Mouse (Mus musculus) adrenal gland, adult 2 months (tissue): ENCODE data around the gene Epo. TPM values are rescaled to one million over a fixed set of nuclear protein-coding genes. Genes with fewer than 3 reads are reported as not detected.

Experiments used
- DNase-seq: peaks from one replicate; pipeline ENCODE4 v3.0.0; 2021
- microRNA-seq, 2 experiments: library from miRNA; unstranded; fragments of <30 nt; microRNA quantifications; one replicate each; pipeline ENCODE4 v1.2.0; 2021
- polyA plus RNA-seq: library from polyadenylated mRNA; depleted of rRNA; stranded (reverse); fragments of >200 nt; gene quantifications from 2 replicates; pipeline ENCODE4 v1.2.3, GENCODE M21; 2012; rRNA removed
- total RNA-seq, 2 experiments: library from RNA; stranded (reverse); gene quantifications; 2 replicates each; pipeline ENCODE4 v1.2.3; 2021

The Epo gene
- total and polyA plus RNA-seq, 3 experiments, result not detected

DNA sequence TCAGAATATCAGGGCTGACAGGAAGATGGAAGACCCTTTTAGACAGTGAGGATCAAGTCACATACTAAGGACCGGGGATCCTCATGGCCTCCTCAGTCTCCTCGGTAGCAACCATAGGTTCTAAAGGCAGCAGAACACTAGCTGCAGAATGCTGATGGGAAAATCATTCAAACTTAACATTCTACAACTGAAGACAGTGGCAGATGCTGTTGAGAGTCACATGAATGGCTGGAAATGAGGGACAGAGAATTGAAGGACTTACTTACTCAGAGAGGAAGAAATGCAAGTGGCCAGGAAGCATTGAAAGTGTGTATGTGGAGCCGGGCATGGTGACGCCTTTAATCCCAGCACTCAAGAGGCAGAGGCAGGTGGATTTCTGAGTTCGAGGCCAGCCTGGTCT lies 56.1 kb downstream of the Epo start, which contains the start of gene Zan:
TSS of gene Zan (minus strand) at position 101 of the 400 bp plus-strand sequence.
- DNase-seq, result no peak

DNA sequence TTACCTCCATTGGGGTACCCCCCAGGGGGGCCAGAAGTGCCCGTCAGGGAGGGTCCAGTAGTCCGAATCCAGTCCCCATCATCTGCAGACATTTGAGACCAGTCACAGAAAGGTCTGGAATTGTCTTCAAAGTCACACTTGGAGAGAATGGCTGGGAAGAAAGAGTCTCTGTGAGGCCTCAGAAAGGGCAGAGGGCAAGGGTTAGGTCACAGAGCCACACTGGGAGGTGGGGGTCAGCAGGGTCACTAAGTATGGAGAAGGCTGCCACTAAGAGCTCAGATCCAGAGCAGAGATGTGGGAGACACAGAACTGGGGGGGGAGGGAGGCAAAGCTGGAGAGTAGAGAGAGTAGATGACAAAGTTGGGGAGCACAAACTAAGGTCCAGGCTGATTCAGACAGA lies 58.7 kb downstream of the Epo start:
- DNase-seq, result no peak

- no peak for DNase-seq
Measured at GRCm38 (mm10) chr5:137472252-137472904, 60.7 kb downstream of the Epo start.

- DNase-seq, result no peak
Measured at GRCm38 (mm10) chr5:137466946-137467345, 66.1 kb downstream of the Epo start.

DNA sequence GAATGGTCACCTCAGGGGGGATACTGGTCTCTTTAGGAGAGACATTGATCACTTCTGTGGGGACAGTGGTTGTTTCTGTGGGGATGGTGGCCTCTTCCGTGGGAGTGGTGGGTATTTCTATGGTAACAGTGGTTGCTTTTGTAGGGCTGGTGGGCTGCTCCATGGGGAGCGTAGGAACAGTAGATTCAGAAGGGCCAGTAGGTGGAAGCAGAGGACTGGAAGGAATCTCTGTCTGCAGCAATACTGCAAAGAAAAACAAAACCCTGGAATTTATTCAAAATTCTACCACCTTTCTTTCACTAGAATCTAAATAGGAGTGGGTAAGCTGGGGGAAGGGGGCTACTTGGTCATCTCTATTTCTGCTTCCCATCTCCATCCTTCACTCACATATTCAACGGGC lies 68.0 kb downstream of the Epo start:
- DNase-seq, result no peak

DNA sequence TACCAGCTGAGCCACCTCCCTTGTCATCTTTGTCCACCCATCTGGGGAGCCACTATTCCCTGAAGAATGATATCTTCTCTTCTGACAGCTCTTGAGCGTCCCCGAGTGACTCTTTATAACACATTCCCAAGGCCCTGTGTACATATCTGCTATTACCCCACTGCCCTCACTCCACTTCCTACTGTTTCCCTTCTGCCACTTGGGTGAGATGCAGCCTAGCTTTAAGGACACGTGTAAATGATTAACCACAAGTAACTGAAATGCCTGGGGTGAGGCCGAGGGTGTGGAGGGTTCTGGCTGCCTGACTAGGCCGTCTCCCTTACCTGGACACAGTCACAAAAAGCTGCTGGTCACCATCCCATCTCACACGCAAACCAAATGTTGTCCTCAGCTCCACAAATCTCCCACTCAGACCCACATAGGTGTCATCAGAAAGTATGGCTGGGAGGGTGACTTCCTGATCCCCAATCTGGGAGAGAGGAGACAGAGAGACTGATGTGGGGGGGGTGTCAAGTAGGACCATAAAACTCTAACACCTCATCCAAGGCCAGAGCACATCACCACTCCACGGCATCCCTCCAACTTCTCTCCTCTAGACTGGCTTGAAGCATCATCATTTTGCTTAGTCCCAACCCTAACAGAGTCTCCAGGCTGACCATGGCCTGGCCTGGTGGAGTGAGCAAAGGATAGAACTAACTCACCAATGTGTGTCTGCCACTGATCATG lies 77.0 kb downstream of the Epo start:
- DNase-seq, result no peak

GRCm38 (mm10) chr5:137455206-137455605 lies 77.8 kb downstream of the Epo start:
- no peak for DNase-seq

- DNase-seq, result no peak
Measured at GRCm38 (mm10) chr5:137445536-137445935, 87.5 kb downstream of the Epo start.

DNA sequence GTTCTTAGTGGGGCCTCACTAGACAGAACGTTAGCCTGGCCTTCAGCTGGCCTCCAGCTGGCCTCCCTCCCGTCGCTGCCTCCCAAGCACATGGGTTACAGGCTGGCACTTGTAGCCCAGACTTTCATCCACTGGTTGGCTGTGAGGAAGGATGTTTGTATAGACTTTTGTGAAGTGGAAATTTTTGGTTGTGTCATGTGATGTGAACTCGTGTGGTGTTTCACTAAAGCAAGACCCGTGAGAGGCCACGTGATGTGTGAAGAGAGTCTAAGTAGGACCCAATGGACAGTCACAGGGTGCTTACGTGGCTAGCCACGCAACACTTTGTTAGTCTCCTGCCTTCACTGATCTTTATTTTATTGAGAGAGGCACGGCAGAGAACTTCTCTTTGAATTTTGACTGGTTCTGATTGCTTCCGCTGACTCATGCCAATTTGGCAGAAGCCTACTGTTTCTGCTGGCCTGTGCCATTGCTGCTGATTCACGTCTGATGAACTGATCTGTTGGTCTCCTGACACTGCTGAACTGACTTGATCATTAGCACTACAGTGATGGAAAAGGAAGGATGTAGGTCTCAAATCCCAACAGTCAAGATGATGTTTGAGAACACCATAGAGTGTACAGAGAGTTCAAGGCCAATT lies 92.7 kb downstream of the Epo start:
- DNase-seq, result peak; percentile 72

DNA sequence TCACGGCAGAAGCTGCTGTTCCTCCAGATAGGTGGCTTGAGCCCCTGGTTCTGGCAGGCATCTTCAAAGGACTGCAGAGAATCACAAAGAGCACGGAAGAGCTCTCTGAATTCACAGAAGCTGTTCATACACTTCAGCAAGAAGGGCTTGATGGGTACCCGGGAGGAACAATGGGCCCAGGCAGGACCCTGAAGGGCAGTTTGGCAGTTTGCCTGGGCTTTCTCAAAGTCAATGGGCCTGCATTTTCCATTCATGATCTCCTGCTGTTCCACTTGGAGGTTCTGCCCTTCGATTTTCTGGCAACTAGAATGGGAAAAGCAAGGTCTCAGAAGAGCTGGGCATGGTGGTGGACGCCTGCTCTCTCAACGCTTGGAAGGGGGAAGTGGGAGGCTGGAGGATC lies 99.2 kb downstream of the Epo start:
- DNase-seq, result no peak

Small RNA genes lying within 50 kb of the gene (microRNA-seq; reads per million reads assigned to microRNA genes)
- 0.41 to 1.5 reads per million in 2 experiments for gene Mir6418

Other genes starting within 250 kb of the Epo start
- gene Ache, start 245.7 kb downstream of the Epo start, total RNA-seq, result 10 to 100 TPM in 1 of 2 experiments, 1 to 10 TPM in 1; 5.8 to 12.0 TPM
- gene Ache, start 245.7 kb downstream of the Epo start, polyA plus RNA-seq, result 11.0 and 18.0 TPM in 2 replicates
- 10 to 100 TPM in 1 of 2 experiments, 1 to 10 TPM in 1; 9.6 to 15.3 TPM for gene Ufsp1, start 238.6 kb downstream of the Epo start, total RNA-seq
- gene Ufsp1, start 238.6 kb downstream of the Epo start, polyA plus RNA-seq, result 29.8 and 37.9 TPM in 2 replicates
- gene Srrt, start 225.6 kb downstream of the Epo start, total RNA-seq, result 100 to 1,000 TPM; 135 to 172 TPM
- gene Srrt, start 225.6 kb downstream of the Epo start, polyA plus RNA-seq, result 138 and 150 TPM in 2 replicates
- gene Trip6, start 218.8 kb downstream of the Epo start, total RNA-seq, result 10 to 100 TPM; 28.3 to 41.4 TPM
- 108 TPM in 2 replicates for gene Trip6, start 218.8 kb downstream of the Epo start, polyA plus RNA-seq
- gene Slc12a9, start 199.6 kb downstream of the Epo start, total RNA-seq, result 10 to 100 TPM in 1 of 2 experiments, 1 to 10 TPM in 1; 7.3 to 12.4 TPM
- gene Slc12a9, start 199.6 kb downstream of the Epo start, polyA plus RNA-seq, result 30.4 and 33.0 TPM in 2 replicates
- gene Ephb4, start 183.1 kb downstream of the Epo start, total RNA-seq, result 10 to 100 TPM; 44.3 to 68.9 TPM
- gene Ephb4, start 183.1 kb downstream of the Epo start, polyA plus RNA-seq, result 54.6 and 59.9 TPM in 2 replicates
- gene Zan, start 56.2 kb downstream of the Epo start, total RNA-seq, result not detected
- gene Zan, start 56.2 kb downstream of the Epo start, polyA plus RNA-seq, result 0.01 TPM in 2 replicates
- 10 to 100 TPM; 23.0 to 31.7 TPM for gene Pop7, start 30.7 kb downstream of the Epo start, total RNA-seq
- 46.9 and 48.7 TPM in 2 replicates for gene Pop7, start 30.7 kb downstream of the Epo start, polyA plus RNA-seq
- gene Gigyf1, start 14.7 kb downstream of the Epo start, total RNA-seq, result 10 to 100 TPM; 25.4 to 31.0 TPM
- 37.1 and 38.0 TPM in 2 replicates for gene Gigyf1, start 14.7 kb downstream of the Epo start, polyA plus RNA-seq
- 100 to 1,000 TPM; 553 to 611 TPM for gene Gnb2, start 268 bp upstream of the Epo start, total RNA-seq
- 1,578 and 1,712 TPM in 2 replicates for gene Gnb2, start 268 bp upstream of the Epo start, polyA plus RNA-seq
- 1 to 10 TPM; 2.8 to 5.2 TPM for gene Actl6b, start 20.3 kb upstream of the Epo start, total RNA-seq
- 6.0 and 10.0 TPM in 2 replicates for gene Actl6b, start 20.3 kb upstream of the Epo start, polyA plus RNA-seq
- gene Tfr2, start 36.6 kb upstream of the Epo start, total RNA-seq, result 1 to 10 TPM; 1.1 to 1.9 TPM
- gene Tfr2, start 36.6 kb upstream of the Epo start, polyA plus RNA-seq, result 1.9 and 2.4 TPM in 2 replicates
- gene Mospd3, start 67.8 kb upstream of the Epo start, total RNA-seq, result 10 to 100 TPM; 45.4 to 54.1 TPM
- 211 TPM in 2 replicates for gene Mospd3, start 67.8 kb upstream of the Epo start, polyA plus RNA-seq
- 1,000 to 10,000 TPM; 1,014 to 1,197 TPM for gene Pcolce, start 80.5 kb upstream of the Epo start, total RNA-seq
- 1,453 and 1,846 TPM in 2 replicates for gene Pcolce, start 80.5 kb upstream of the Epo start, polyA plus RNA-seq
- gene Fbxo24, start 95.8 kb upstream of the Epo start, total RNA-seq, result 1 to 10 TPM in 1 of 2 experiments, under 1 TPM in 1; 0.89 to 2.6 TPM
- gene Fbxo24, start 95.8 kb upstream of the Epo start, polyA plus RNA-seq, result 2.5 and 3.3 TPM in 2 replicates
- 10 to 100 TPM; 27.9 to 31.7 TPM for gene Lrch4, start 95.9 kb upstream of the Epo start, total RNA-seq
- 36.7 and 52.7 TPM in 2 replicates for gene Lrch4, start 95.9 kb upstream of the Epo start, polyA plus RNA-seq
- gene Gm20605, start 95.9 kb upstream of the Epo start, total RNA-seq, result 1 to 10 TPM; 6.4 to 7.4 TPM
- gene Gm20605, start 95.9 kb upstream of the Epo start, polyA plus RNA-seq, result 30.4 and 31.4 TPM in 2 replicates
- 10 to 100 TPM in 1 of 2 experiments, 1 to 10 TPM in 1; 3.0 to 14.8 TPM for gene Sap25, start 108.1 kb upstream of the Epo start, total RNA-seq
- gene Sap25, start 108.1 kb upstream of the Epo start, polyA plus RNA-seq, result 81.3 and 84.6 TPM in 2 replicates
- gene Irs3, start 112.5 kb upstream of the Epo start, total RNA-seq, result 10 to 100 TPM in 1 of 2 experiments, 1 to 10 TPM in 1; 9.6 to 14.2 TPM
- 18.9 and 32.8 TPM in 2 replicates for gene Irs3, start 112.5 kb upstream of the Epo start, polyA plus RNA-seq
- 10 to 100 TPM; 29.2 to 37.6 TPM for gene Agfg2, start 151.5 kb upstream of the Epo start, total RNA-seq
- 73.7 and 85.2 TPM in 2 replicates for gene Agfg2, start 151.5 kb upstream of the Epo start, polyA plus RNA-seq
- 1 to 10 TPM; 2.2 to 6.0 TPM for gene Nyap1, start 208.4 kb upstream of the Epo start, total RNA-seq
- gene Nyap1, start 208.4 kb upstream of the Epo start, polyA plus RNA-seq, result 7.3 and 8.9 TPM in 2 replicates
- gene Tsc22d4, start 212.5 kb upstream of the Epo start, total RNA-seq, result 10 to 100 TPM; 82.9 to 89.9 TPM
- gene Tsc22d4, start 212.5 kb upstream of the Epo start, polyA plus RNA-seq, result 123 and 136 TPM in 2 replicates
- gene Ppp1r35, start 245.6 kb upstream of the Epo start, total RNA-seq, result 10 to 100 TPM; 16.1 to 40.1 TPM
- 61.5 and 83.6 TPM in 2 replicates for gene Ppp1r35, start 245.6 kb upstream of the Epo start, polyA plus RNA-seq